8 mouse cellular contexts compared by ENCODE assay signal in genomic region chr2:91078314-91079025, GRCm38 (mm10). TPM values are rescaled to one million over a fixed set of nuclear protein-coding genes. Genes with fewer than 3 reads are reported as not detected.
DNase-seq lines count a peak whose midpoint lies in the region; ATAC-seq and TF ChIP-seq lines count a peak whose summit lies in the region.

No protein-coding gene starts in this region.

- H3K27ac ChIP-seq in cerebellum, adult 2 months (ENCODE audit: insufficient read depth, low read length): no peak overlapping the region
- H3K27ac ChIP-seq in thymus, adult 2 months (ENCODE audit: control insufficient read depth, insufficient read depth, low read length): no peak overlapping the region
- H3K27ac ChIP-seq in hindbrain, postnatal 0 days: peak overlapping the region; percentile 41
- H3K27ac ChIP-seq in midbrain, embryonic 13.5 days: 0 out of 2 replicates have a peak overlapping the region, but pooled peaks have one; percentile 19

- H3K9me3 ChIP-seq in hindbrain, postnatal 0 days (ENCODE audit: low read length): no peaks in the 10 kb centered on the region
- no peaks in the 10 kb centered on the region for H3K9me3 ChIP-seq in midbrain, embryonic 13.5 days

- peak; percentile 82 for ATAC-seq in hindbrain, postnatal 0 days
- peak; percentile 84 for ATAC-seq in midbrain, embryonic 13.5 days

- peak overlapping the region; percentile 91 for H3K4me2 ChIP-seq in hindbrain, postnatal 0 days (ENCODE audit: low read depth, low read length)
- peak overlapping the region; percentile 86 for H3K4me2 ChIP-seq in midbrain, embryonic 13.5 days (replicated peaks)

- H3K4me1 ChIP-seq in cerebellum, adult 2 months (ENCODE audit: control insufficient read depth, insufficient read depth, low read length): peaks cover 3% of the 10 kb centered on the region; the same call in 1 of the 2 replicates
- H3K4me1 ChIP-seq in thymus, adult 2 months (replicated peaks; ENCODE audit: control insufficient read depth, insufficient read depth, low read length): peaks cover 37% of the 10 kb centered on the region
- H3K4me1 ChIP-seq in hindbrain, postnatal 0 days (ENCODE audit: insufficient read depth, low read length): no peaks in the 10 kb centered on the region
- peaks cover 13% of the 10 kb centered on the region for H3K4me1 ChIP-seq in midbrain, embryonic 13.5 days (replicated peaks)

- TF ChIP-seq CTCF in cerebellum, adult 2 months (IDR thresholded peaks at IDR 0.05; ENCODE audit: borderline replicate concordance, insufficient read depth, low read depth, low read length): no peak
- TF ChIP-seq CTCF in thymus, adult 2 months (IDR thresholded peaks at IDR 0.05; ENCODE audit: borderline replicate concordance, control insufficient read depth, extremely low read depth, insufficient read depth, low read length, poor library complexity): no peak
- TF ChIP-seq CTCF in hindbrain, postnatal 0 days (IDR thresholded peaks at IDR 0.05; ENCODE audit: low read depth): no peak; the same call in 1 of the 2 replicates

- WGBS in cerebellum, adult 2 months: 2% methylated on average over 31 of the region's 36 CpGs
- whole genome bisulfite sequencing in thymus, adult 2 months: 4% methylated on average over 32 of the region's 36 CpGs
- 0% methylated on average over 18 of the region's 36 CpGs for WGBS in hindbrain, postnatal 0 days
- WGBS in midbrain, embryonic 13.5 days: under 1% methylated on average over 18 of the region's 36 CpGs

- H3K36me3 ChIP-seq in thymus, adult 2 months (ENCODE audit: control insufficient read depth, insufficient read depth, low read length): no peaks in the 10 kb centered on the region
- no peaks in the 10 kb centered on the region for H3K36me3 ChIP-seq in hindbrain, postnatal 0 days (ENCODE audit: insufficient read depth, low read length)
- H3K36me3 ChIP-seq in midbrain, embryonic 13.5 days: no peaks in the 10 kb centered on the region

- peak overlapping the region; percentile 39 for H3K4me3 ChIP-seq in cerebellum, adult 2 months (replicated peaks; ENCODE audit: insufficient read depth, low read depth, low read length)
- peak overlapping the region; percentile 30 for H3K4me3 ChIP-seq in thymus, adult 2 months (ENCODE audit: control insufficient read depth, insufficient read depth, low read length)
- peak overlapping the region; percentile 49 for H3K4me3 ChIP-seq in hindbrain, postnatal 0 days (ENCODE audit: low read length)
- peak overlapping the region; percentile 49 for H3K4me3 ChIP-seq in midbrain, embryonic 13.5 days (replicated peaks)

- H3K27me3 ChIP-seq in cerebellum, adult 2 months (ENCODE audit: control insufficient read depth, insufficient read depth, low read length): no peaks in the 10 kb centered on the region
- H3K27me3 ChIP-seq in thymus, adult 2 months (ENCODE audit: control insufficient read depth, insufficient read depth, low read length): no peaks in the 10 kb centered on the region
- H3K27me3 ChIP-seq in hindbrain, postnatal 0 days (ENCODE audit: insufficient read depth, low read length): no peaks in the 10 kb centered on the region
- H3K27me3 ChIP-seq in midbrain, embryonic 13.5 days: no peaks in the 10 kb centered on the region

- TF ChIP-seq POLR2A in cerebellum, adult 2 months (IDR thresholded peaks at IDR 0.05; ENCODE audit: borderline replicate concordance, insufficient read depth, low read length): no peak
- no peak for TF ChIP-seq POLR2A in thymus, adult 2 months (IDR thresholded peaks at IDR 0.05; ENCODE audit: control insufficient read depth, extremely low read depth, insufficient read depth, low read length, poor library complexity)

- peak overlapping the region; percentile 64 for H3K9ac ChIP-seq in hindbrain, postnatal 0 days (replicated peaks; ENCODE audit: low read length)
- peak overlapping the region; percentile 77 for H3K9ac ChIP-seq in midbrain, embryonic 13.5 days (replicated peaks)

- DNase-seq in cerebellum, adult 2 months: no peak
- no peak for DNase-seq in cerebellum, adult 11-12 months
- DNase-seq in thymus, adult 2 months: no peak
- no peak for DNase-seq in thymus, postnatal 36 days
- peak; percentile 39 for DNase-seq in hindbrain, postnatal 0 days (ENCODE audit: low spot score)
- no peak for DNase-seq in layer of hippocampus, postnatal 10 days (ENCODE audit: low spot score in 2 of 2)
- no peak for DNase-seq in ovary, postnatal 36 days (ENCODE audit: low spot score)

RNA-seq across cellular contexts. Expression of gene Spi1, which starts 3.7 kb away (rescaled TPM):
- polyA plus RNA-seq in cerebellum, adult 2 months (2012; rRNA removed): 3.3 and 4.1 TPM in 2 replicates
- 53.6 and 55.7 TPM in 2 replicates for polyA plus RNA-seq in thymus, adult 2 months (2012; rRNA removed)
- total RNA-seq in hindbrain, postnatal 0 days (2014; rRNA removed): 3.0 and 8.5 TPM in 2 replicates
- 4.5 and 4.9 TPM in 2 replicates for polyA plus RNA-seq in hindbrain, postnatal 0 days (2015; fragmentation: Nextera tagmentation; extraction: Ambion mirVana)
- 1.8 and 3.0 TPM in 2 replicates for polyA plus RNA-seq in midbrain, embryonic 13.5 days (2015; fragmentation: Nextera tagmentation; extraction: Ambion mirVana)
- 1 to 10 TPM; 4.5 to 6.0 TPM for total RNA-seq in layer of hippocampus, postnatal 10 days (2021)

RNA-seq across cellular contexts. Expression of gene Slc39a13, which starts 8.3 kb away (rescaled TPM):
- polyA plus RNA-seq in cerebellum, adult 2 months (2012; rRNA removed): 93.3 and 97.7 TPM in 2 replicates
- 45.8 and 59.0 TPM in 2 replicates for polyA plus RNA-seq in thymus, adult 2 months (2012; rRNA removed)
- total RNA-seq in hindbrain, postnatal 0 days (2014; rRNA removed): 37.1 and 42.7 TPM in 2 replicates
- 22.6 and 24.4 TPM in 2 replicates for polyA plus RNA-seq in hindbrain, postnatal 0 days (2015; fragmentation: Nextera tagmentation; extraction: Ambion mirVana)
- 25.0 and 29.4 TPM in 2 replicates for polyA plus RNA-seq in midbrain, embryonic 13.5 days (2015; fragmentation: Nextera tagmentation; extraction: Ambion mirVana)
- 10 to 100 TPM; 26.4 to 28.9 TPM for total RNA-seq in layer of hippocampus, postnatal 10 days (2021)

RNA-seq across cellular contexts. Expression of gene Psmc3, which starts 24.7 kb away (rescaled TPM):
- 194 and 199 TPM in 2 replicates for polyA plus RNA-seq in cerebellum, adult 2 months (2012; rRNA removed)
- 103 and 114 TPM in 2 replicates for polyA plus RNA-seq in thymus, adult 2 months (2012; rRNA removed)
- 154 and 160 TPM in 2 replicates for total RNA-seq in hindbrain, postnatal 0 days (2014; rRNA removed)
- polyA plus RNA-seq in hindbrain, postnatal 0 days (2015; fragmentation: Nextera tagmentation; extraction: Ambion mirVana): 249 and 261 TPM in 2 replicates
- 251 and 254 TPM in 2 replicates for polyA plus RNA-seq in midbrain, embryonic 13.5 days (2015; fragmentation: Nextera tagmentation; extraction: Ambion mirVana)
- 100 to 1,000 TPM; 190 to 221 TPM for total RNA-seq in layer of hippocampus, postnatal 10 days (2021)

RNA-seq across cellular contexts. Expression of gene Mybpc3, which starts 39.5 kb away (rescaled TPM):
- polyA plus RNA-seq in cerebellum, adult 2 months (2012; rRNA removed): 39.6 and 51.4 TPM in 2 replicates
- polyA plus RNA-seq in thymus, adult 2 months (2012; rRNA removed): 2.4 and 57.9 TPM in 2 replicates
- total RNA-seq in hindbrain, postnatal 0 days (2014; rRNA removed): 0.25 and 0.37 TPM in 2 replicates
- 0.13 and 0.23 TPM in 2 replicates for polyA plus RNA-seq in hindbrain, postnatal 0 days (2015; fragmentation: Nextera tagmentation; extraction: Ambion mirVana)
- not detected in 2 replicates for polyA plus RNA-seq in midbrain, embryonic 13.5 days (2015; fragmentation: Nextera tagmentation; extraction: Ambion mirVana)
- under 1 TPM; 0.38 to 0.55 TPM for total RNA-seq in layer of hippocampus, postnatal 10 days (2021)

RNA-seq across cellular contexts. Expression of gene Rapsn, which starts 43.0 kb away (rescaled TPM):
- polyA plus RNA-seq in cerebellum, adult 2 months (2012; rRNA removed): 1.0 and 1.5 TPM in 2 replicates
- 9.0 and 10.1 TPM in 2 replicates for polyA plus RNA-seq in thymus, adult 2 months (2012; rRNA removed)
- 0.22 TPM in 1 of 2 replicates, not detected in the other for total RNA-seq in hindbrain, postnatal 0 days (2014; rRNA removed)
- polyA plus RNA-seq in hindbrain, postnatal 0 days (2015; fragmentation: Nextera tagmentation; extraction: Ambion mirVana): 0.88 and 1.1 TPM in 2 replicates
- 0.48 and 0.54 TPM in 2 replicates for polyA plus RNA-seq in midbrain, embryonic 13.5 days (2015; fragmentation: Nextera tagmentation; extraction: Ambion mirVana)
- total RNA-seq in layer of hippocampus, postnatal 10 days (2021): under 1 TPM in 1 of 2 experiments, not detected in 1; 0.57 TPM

Comparison
In these comparisons a context has a peak if more than half of its experiments do, and no peak if none do; other contexts are left out.
1. H3K27ac ChIP-seq: peak in hindbrain, postnatal 0 days (single experiment) and midbrain, embryonic 13.5 days (single experiment); none in cerebellum, adult 2 months (single experiment) and thymus, adult 2 months (single experiment).
2. Peak in every context shown above with its lines, with median percentiles within 50 percentile points of each other: H3K4me3 ChIP-seq.